Mouse (Mus musculus) lung, adult 18-20 months (tissue): ENCODE data around the gene Isy1.

Experiments used
- DNase-seq, 2 experiments: peaks; one replicate each; pipeline ENCODE4 v3.0.0; 2022; ENCODE audit warnings: mixed read lengths in 2 of 2

The Isy1 gene

DNA sequence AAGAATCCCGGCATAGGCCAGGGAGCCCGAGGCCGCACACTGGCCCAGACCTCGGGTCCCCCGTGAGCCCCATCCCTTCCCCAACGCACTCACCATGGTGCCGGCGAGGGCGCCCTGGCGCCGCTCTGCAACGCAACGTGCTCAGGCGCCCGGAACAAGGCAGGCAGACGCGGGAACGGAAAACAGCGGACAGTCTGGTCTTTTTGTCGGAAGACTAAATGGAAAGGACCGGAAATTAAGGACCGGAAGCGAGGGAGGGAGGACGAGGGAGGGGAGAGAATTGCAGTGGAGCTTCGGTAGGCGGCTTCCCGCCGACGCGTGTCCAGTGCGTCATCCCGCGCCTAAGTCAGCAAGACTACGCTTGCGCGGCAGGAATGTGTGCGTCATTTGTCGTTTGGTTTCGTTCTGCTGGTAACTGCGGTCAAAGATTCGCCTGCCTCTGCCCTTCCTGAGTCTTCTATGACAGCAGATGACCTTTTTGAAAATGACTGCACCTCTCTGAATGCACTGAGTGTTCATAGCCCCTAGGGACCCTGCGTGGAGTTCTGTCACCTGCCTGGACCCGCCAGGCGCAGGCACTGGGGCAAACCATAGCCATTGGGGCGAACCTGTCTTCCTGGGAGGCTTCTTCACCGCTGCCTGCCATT is at the start of gene Isy1:
Gene Isy1 (minus strand): TSS at position 248 of the 647 bp plus-strand sequence.
- peak; percentile 96 to 97 for DNase-seq

DNA sequence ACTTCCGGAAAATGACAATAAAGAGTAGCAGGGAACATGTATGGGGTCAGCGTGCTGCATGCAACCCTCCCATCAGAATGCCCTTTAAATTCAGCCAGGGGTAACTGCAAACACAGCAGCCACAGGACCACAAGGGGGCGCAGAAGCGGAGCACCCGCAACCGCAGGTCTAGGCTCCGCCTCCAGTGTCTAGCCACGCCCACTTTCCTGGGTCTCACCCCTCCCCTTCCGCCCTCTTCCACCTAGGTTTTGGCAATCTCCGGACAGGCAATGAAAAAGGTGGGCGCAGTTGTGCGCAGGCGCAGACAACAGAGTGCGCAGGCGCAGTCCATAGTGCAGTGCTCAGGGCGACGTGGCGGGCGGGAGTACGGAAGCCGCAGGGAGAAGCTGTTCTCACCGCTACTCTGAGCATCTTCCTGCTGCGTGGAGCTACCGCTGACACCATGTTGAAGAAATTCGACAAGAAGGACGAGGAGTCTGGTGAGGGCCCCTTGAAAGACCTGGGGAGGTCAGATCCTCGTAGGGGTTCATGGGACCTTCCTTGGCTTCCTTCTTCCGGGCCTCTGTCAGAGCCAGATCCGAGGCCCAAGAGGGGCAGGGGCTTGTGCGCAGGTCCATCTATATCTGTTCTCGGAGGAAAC is 49.1 kb upstream of the Isy1 start, which contains the start of gene Copg1:
Gene Copg1 (plus strand): TSS at position 221 of the 640 bp plus-strand sequence.
- DNase-seq = peak; percentile 99

DNA sequence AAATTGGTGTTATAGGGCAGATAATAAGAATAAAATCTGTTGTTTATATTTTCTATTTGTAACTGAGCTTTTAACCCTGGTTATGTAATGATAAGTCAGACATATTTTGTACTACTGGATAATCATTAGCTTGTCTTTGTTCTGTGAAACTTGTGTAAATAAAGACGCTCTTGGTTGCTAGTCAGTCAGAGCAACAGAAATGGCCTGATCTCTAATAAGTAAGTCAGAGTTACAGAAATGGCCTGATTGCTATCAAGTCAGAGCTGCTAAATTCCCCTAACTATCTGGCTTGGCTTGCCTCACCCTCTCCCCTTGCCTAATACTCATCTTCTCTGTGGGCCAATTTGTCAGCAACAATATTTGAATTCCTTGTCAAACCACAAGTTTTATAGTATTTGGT is 48.1 kb upstream of the Isy1 start:
- DNase-seq = no peak

DNA sequence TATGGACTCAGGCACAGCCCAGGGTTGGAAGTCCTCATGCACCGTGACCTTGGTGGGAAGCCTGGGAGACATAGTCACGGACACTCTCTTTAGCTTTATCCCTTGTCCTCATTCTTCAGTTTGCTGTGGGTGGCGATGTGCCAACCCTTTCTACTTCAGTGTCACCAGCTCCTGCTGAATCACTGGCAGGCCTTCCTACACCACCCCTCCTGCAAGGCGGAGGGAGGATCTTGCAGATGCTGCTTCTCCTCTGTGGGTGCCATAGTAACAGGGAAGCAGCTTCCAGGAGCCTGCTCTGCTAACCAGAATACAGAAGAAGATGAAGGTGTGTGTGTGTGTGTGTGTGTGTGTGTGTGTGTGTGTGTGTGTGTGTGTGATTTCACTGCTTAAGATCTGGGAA is 44.2 kb upstream of the Isy1 start:
- no peak for DNase-seq

DNA sequence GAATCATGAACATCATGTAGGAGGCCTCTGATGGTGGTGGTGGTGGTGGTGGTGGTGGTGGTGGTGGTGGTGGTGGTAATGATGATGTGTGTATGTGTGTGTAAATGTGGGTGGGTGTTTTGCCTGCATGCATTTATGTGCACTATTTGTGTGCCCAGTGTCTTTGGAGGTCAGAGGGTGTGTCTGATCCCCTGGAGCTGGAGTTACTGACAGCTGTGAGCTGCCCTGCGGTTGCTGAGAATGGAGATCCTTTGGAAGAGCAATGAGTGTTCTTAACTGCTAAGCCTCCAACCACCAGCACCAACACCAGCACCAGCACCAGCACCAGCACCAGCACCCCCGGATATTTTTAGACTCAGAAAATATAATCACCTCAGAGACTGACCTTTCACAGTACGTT is 43.6 kb upstream of the Isy1 start:
- no peak for DNase-seq

DNA sequence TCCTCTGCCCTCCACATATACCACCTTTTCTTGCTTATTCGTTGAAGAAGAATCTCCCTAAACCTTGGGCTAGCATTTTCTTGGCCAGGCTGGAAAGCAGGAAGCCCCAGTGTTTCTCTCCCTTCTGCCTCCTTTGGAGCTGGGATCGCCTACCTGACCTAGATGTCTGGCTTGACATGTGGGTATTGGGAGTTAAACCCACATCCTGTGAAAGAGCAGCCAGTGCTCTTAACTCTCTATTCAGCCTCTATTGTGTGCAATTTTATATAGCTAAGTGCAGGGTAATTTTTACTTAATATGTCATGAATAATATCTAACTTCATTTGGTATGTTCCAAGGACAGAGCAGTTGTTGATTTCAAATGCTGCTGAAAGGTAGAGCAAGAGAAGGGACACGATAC is 41.0 kb upstream of the Isy1 start:
- no peak for DNase-seq

DNA sequence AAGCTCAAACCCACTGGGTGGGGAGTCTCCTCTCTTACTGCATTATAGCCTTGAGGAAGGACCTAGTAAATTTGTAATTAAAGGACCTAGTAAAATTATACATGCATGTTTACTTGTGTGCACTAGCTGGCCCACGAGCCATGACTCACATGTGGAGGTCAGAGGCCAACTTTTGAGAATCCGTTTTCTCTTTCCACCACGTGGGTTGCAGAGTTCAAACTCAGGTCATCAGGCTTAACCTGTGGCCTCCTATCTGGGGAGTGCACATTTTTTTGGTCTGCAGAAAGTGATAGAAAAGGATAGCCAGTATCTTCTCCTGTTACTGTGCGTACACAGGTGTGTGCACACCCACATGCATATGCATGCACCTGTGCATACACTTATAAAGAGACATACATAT is 40.4 kb upstream of the Isy1 start:
- no peak for DNase-seq

DNA sequence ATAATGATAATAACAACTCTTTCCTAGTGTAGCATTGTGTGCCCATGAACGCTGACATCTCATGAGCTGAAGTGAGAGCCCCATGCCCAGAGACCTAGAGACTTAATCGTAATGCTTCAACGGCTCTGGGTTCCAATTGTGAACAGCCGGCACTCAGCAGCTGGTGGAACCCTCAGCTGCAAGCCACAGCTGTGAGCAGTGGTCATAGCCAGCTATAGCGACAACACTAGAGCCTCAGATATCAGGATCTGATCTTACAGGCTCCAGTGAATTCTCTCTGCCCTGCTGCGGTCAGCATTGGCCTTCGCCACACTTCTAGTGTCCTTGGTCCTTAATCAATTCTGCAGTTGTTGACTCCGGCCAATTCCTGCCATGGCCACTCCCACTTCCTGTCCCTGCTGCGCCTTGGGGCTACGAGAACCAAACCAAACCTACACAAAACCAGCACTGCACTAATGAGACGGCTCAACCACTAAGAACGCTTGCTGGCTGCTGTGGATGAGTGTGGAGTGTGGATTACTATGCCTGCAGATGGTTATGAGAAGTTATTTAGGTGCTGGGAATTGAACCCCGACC is 37.6 kb upstream of the Isy1 start:
- DNase-seq = peak; percentile 32 to 39

DNA sequence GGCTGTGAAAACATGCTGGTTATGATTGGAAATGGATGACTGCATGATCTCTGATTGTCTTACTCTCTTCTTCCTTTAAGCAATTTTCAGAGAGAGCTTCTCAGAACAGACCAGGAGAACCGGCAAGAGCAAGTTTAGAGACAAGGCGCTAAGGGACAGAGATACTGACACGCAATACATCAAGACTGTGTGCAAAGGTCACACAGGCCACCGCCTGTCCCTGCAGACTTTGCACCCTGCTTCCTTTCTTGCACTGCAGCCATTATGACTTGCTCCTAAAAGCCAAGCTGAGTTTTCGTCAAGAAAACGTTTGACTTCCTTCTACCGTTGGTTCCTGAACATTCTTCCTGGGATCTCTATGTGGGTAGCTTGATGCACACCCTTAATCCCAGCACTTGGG is 37.0 kb upstream of the Isy1 start:
- no peak for DNase-seq

DNA sequence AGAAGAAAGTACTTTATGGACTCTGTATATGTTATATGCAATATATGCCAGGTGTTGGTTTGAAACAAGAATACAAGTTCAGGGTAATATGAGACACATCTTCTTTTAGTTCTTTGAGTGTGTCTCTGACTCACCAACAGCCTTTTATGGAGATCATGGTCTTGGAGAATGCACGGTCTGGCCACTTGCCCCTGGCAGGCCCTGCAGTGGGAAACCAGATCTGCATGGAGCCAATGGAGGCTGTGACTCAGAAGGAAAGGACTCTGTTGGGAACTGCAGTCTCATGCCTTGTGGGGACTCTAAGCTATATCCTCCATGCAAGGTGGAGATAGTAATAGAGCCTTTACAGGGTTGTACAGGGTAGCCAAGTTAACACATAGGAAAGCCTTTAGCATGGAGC is 36.5 kb upstream of the Isy1 start:
- peak in 1 of 2 experiments; percentile 9 for DNase-seq

DNA sequence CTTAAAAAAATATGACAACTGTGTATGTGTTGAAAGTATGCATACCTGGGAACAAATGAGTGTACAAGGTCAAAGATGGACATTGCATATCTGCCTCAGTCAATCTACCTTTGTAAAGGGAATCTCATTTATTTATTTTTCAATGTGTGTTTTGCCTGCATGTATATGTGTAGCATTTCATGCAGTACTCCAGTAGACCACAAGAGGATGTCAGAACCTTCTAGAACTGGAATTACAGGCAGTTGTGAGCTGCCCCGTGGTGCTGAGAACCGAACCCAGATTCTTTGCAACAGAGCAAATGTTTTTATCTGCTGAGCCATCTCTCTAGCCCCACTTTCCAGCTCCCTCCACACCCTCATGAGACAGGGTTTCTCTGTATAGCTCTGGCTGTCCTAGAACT is 35.4 kb upstream of the Isy1 start:
- no peak for DNase-seq

DNA sequence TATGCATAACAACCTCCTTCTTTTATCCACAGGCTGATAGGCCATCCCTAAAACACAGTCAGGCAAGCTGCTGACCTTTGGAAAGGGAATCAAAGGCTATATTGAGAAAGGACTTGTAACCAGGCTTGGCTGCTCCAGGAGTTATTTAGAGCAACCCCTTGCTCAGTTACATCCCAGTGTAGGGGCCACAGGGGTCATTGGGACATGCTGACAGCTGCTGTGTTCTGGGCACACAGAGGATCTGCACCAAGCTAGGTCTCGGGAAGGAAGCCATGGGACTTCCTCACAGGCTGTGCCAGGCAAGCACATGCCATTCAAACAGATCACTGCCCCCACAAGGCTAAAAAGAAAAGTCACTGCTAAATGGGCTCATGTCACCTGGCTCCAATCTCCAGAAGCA is 34.5 kb upstream of the Isy1 start:
- no peak for DNase-seq

DNA sequence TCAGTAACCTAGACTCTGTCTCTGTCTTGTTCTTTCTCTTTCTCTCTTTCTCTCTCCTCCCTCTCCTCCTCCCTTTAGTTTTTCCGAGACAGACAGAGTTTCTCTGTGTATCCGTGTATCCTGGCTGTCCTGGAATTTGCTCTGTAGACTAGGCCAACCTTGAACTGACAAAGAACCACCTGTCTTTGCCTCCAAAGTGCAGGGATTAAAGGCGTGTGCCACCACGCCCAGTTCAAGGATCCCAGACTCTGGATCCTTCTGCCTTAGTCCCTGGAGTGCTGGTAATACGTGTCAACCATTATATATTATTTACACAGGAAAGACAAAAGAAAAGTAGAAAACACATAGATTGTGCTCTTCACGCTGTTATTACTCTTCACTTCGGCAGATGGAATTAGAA is 32.6 kb upstream of the Isy1 start:
- no peak for DNase-seq

DNA sequence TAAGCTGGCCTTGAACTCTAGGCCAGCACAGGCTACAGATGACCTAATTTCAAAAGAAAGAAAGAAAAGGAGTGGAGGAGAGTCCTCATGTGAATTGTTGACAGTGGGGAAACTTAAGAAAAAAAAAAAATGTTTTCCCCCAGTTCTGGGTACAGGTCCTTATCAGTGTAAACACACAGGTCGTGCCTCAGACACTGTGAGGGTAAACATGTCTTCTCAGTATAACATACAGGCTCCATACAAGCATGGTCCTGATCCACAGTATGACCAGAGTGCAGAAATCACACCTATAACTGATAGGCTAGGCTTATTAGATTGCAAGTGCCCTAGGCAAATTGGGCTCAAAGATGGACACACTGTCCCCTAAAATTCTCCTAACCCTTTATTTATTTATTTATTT is 31.8 kb upstream of the Isy1 start:
- no peak for DNase-seq

DNA sequence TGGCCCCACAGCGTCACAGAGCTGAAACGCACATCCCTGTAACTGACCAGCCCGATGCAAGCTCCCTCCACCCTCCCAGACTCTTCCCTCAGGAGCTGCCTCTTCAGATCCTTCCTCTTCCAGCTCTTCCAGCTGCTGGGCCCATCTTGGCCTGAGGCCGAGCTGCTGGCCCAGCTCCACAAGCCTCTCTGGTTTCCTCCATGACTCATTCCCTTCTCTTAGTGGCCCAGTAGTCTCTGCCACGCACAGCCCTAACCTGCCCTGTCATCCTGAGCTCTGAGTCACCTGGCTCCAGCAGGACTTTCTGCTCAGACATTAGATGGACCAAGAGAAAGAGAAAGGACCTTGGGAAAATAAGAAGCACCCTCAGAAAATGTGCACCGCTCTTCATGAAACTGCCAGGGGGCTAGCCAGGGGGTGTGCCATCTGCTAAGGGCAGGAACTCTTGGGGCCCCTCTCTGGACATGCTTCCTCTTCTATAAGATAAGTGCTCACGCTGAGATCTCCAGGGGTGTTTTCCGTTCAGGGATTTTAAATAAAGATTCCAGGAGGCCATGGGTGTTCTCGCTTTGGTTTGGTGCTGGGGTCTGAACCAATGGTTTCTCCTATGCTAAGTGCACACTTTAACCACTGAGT is 30.4 kb upstream of the Isy1 start:
- peak; percentile 84 to 87 for DNase-seq

DNA sequence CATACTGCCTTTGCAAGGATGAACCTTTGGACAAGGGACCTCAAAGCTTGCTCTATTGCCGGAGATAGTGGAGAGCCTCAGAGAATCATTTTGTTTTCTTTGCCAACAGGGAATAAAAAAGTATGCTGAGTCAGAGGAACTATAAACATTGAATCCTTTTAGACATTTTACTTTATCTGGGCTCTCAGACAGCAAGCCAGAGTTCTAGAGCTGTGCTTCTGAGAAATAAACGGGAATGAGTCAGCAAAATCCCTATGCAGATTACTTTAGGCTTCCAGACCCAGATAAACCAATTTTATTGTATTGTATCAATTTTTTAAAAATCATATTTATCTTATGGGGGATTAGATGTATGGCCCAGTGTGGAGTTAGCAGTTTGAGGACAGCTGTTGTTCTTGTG is 28.7 kb upstream of the Isy1 start:
- DNase-seq = no peak

DNA sequence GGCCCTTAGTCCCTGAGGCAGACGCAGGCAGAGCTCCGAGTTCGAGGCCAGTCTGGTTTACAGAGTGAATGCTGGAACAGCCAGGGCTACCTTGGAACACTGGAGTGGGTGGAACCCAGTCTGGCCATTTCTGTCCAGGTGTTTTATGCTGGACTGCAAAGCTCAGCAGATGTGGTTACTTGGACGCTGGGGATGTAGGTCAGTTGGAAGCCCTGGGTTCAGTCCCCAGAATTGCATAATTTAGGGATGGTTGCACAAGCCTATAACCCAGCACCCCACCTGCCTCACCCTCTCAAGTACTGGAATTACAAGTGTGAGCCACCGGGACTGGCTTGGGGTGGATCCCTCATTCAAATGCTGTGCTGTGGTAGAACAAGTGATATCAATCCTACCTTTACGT is 27.6 kb upstream of the Isy1 start:
- peak in 1 of 2 experiments; percentile 8 for DNase-seq

DNA sequence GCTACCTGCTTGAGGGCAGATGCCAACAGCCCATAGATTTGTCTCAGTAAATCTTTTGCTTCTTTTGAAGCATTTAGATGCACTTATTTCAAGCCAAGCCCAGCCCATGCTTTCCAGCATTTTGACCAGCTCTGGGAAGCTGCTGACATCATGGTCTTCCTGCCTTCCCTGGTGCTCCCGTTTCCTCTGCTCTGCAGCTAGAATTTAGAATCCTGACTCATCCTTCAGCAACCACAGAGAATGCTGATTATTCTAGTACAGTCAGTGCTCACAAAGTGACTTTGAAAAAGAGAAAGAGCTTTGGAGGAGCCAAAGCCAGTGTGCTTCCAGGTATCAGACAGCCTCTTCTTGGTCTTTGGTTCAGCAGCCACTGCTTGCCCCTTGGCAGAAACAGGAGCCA is 18.5 kb upstream of the Isy1 start:
- DNase-seq = no peak

DNA sequence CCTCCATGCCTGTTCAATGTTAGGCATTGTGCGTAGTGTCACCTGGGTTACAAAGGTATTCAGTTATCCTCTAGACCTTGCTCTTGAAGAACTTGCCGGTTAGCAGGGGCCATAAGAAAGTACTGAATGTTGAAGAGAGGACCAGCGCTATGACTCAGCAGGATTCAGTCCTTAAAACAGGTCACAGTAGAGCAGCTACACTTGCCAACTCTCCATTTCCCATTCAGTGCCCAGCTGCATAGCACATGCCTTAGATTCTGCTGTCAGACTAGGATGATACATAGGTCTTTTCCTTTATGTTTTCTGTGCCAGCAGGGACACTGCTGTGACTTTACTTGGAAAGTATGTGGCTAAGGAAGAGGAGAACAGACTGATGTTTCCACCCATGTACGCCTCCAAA is 14.8 kb upstream of the Isy1 start:
- no peak for DNase-seq

DNA sequence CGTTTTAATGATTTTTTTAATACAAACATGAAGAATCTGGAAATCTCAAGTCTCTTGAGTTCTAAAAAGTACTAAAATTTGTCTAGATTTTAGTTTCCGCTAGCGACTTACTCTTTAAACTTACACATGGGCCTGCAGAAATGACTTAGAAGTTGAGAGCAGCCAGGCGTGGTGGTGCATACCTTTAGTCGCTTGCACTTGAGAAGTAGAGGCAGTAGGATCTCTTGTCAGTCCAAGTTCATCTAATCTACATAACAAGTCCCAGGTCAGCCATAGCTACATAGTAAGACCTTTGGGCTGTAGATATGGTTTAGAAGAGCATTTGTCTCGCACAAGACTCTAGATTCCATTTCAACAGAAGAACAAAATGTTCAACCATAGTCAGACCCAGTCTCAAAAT is 13.3 kb upstream of the Isy1 start:
- no peak for DNase-seq

DNA sequence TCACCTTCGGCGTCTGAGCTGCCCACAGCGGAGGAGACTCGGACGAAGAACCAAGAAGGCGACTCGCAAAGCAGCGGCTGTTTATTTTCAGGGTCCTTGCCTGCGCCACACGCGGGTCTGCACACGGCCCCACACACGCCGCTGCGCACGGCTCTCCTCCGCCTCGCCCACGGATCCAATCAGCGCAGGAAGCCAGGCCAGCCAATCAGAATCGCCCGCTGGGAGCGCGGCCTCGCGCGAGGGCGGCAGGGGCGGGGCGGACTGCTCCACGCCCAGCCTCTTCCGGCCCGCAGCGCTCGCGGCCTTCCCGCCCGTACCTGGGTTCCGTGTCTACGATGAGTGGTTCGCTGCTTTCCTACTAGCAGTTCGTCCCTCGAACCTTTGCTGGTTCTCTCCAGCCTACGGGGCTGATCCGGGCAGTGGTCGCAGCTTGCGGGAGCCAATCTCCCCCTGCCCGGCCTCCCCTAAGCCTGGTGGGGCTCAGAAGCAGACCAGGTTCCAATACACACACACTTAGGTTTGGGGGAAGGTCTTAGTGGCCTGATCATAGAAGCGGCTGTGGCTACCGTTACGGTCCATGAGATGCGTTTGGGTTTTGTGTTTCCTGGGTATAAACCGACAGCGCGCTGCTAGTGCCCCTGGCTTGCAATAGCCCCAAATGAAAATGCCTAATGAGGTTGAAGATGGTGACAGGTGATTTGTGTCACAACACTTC is 12.5 kb upstream of the Isy1 start, which contains the start of gene Cnbp:
Gene Cnbp (minus strand): TSS at position 207 of the 715 bp plus-strand sequence.
- DNase-seq = peak; percentile 95 to 96

DNA sequence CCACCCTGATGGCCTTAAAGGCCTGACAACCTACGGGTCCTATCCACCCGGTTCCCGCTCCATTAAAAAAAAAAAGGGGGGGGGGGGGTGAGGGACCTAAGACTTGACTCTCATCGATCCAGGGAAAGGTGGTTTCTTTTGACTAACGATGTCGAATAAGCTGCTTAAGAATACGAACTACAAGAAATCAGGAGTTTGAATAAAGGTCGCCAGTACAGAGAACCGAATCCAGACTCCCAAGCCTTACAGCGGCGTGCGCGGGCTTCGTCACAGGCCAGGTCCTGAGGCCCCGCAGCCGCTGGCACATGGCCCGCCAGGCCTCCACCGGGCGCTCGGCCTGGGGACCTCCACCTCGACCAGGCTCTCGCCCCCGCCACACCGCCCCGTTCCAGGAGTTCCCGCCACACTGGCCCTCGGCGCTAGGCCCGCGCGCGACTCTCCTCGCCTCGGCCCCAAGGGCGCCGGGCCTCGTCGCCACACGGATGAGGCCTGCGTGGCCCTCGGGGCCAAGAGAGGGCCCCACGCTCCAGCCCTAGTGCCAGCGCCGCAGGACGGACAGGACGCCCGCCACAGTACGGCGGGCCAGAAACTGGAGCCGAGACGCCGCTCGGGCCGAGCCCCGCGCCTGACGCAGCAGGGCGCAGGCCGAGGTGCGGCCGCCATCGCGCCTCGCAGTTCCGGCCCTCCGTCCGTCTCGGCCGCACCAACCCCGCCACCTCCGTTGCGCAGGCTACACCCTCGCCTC is 11.7 kb upstream of the Isy1 start:
- peak; percentile 49 to 50 for DNase-seq

DNA sequence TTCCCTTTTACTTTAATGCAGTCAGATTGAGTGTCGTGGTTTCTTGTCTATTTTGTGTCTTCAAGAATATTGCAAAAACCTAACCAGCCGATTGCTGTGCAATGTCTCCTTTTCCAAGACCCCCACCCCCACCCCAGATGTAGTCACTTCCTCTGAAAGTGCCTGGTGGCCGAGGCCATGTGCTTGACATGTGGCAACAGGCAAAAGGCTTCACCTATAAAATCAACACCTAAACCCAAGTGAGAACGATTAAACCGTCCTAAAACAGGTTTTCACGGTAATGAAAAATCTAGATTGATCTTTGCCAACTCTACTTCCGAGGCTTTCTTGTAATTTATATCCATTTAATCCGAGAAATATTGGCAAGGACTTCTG is 11.2 kb upstream of the Isy1 start:
- no peak for DNase-seq
